Mouse (Mus musculus) liver, postnatal 0 days (tissue): ENCODE data around the gene Setdb2.

Source experiments
- CTCF ChIP-seq: sonication (generic); IDR thresholded peaks from 2 replicates; pipeline ENCODE4 v1.5.1; 2016; ENCODE audit warnings: antibody characterized with exemption, low read depth
- EP300 ChIP-seq: IDR thresholded peaks from 2 replicates; pipeline ENCODE4 v1.6.1; 2016; ENCODE audit warnings: antibody characterized with exemption, low read depth, mild to moderate bottlenecking

DNA sequence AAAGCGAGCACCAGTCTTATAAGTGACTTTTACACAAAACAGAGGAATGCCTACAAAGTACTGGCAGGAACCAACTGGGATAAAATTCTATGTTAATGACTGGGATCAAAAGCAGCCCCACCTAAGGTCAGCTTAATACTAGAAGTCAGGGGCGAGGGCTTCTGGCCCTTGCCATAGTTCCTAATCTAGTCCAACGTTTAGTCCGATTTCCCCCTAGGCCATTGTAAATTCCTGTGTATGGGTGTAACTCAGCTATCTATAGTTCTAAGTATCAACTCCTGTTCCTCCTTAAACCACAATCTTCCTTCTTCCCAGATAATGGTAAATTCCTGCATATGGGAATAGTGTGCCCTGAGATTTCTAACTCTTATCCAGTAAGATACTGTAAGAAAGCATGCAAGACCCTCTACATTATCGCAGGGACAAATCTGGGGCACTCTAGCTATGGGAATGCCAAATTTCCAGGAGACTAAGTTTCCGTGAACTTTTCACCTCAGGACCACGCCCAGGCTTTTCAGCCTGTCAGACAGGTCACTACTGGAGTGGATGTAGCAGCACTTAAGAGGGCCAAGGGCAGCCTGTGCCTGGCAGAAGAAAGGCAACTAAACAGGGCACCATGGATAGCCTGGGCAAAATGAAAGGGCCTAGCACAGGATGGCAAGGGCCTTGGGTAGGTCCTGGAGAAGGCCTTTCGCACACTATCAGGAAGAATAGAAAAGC is 74.1 kb downstream of the Setdb2 start:
- TF ChIP-seq CTCF: no peak
- TF ChIP-seq EP300: no peak
